Mouse (Mus musculus): ENCODE measurements around the gene Rhno1. TPM values are rescaled to one million over a fixed set of nuclear protein-coding genes. Genes with fewer than 3 reads are reported as not detected.
A peak's percentile ranks its signal among the peaks of the same experiment; 100 is the strongest.
"Not testable (repeated sequence)": the region's sequence is repeated elsewhere in the genome, so short reads cannot be mapped to it uniquely, and the experiment has no call there.

Rhno1 gene
- polyA plus RNA-seq, 1 experiment from 2014 or later = 101 TPM

GRCm38 (mm10) chr6:128390683-128391082 is 28.0 kb upstream of the Rhno1 start:
- Histone ChIP-seq H3K27ac (replicated peaks; ENCODE audit: low read depth, low read length) (no peak overlapping the region), H3K27me3 (ENCODE audit: control insufficient read depth, insufficient read depth, low read length) (no peaks in the 10 kb centered on the region), H3K4me3 (replicated peaks; ENCODE audit: low read depth, low read length) (no peak overlapping the region), H3K4me1 (ENCODE audit: control insufficient read depth, insufficient read depth, low read length) (no peaks in the 10 kb centered on the region), H3K9me3 (ENCODE audit: control insufficient read depth, low read length) (no peaks in the 10 kb centered on the region), H3K36me3 (ENCODE audit: control insufficient read depth, insufficient read depth, low read length) (no peaks in the 10 kb centered on the region), H3K9ac (replicated peaks; ENCODE audit: low read length) (no peak overlapping the region), H3K4me2 (ENCODE audit: low read length) (no peak overlapping the region)
- no peak for ATAC-seq (ENCODE audit: low FRiP score, low TSS enrichment)
- DNase-seq = no peak
- 63% methylated on average over 1 of the region's 1 CpGs for WGBS

- ATAC-seq (ENCODE audit: low FRiP score, low TSS enrichment) (no peak), DNase-seq (no peak)
- no peaks in the 10 kb centered on the region for H3K36me3 ChIP-seq (ENCODE audit: control insufficient read depth, insufficient read depth, low read length)
- no peaks in the 10 kb centered on the region for H3K27me3 ChIP-seq (ENCODE audit: control insufficient read depth, insufficient read depth, low read length)
- H3K27ac ChIP-seq (replicated peaks; ENCODE audit: low read depth, low read length) = no peak overlapping the region
- H3K4me3 ChIP-seq (replicated peaks; ENCODE audit: low read depth, low read length) = no peak overlapping the region
- no peaks in the 10 kb centered on the region for H3K4me1 ChIP-seq (ENCODE audit: control insufficient read depth, insufficient read depth, low read length)
- no peaks in the 10 kb centered on the region for H3K9me3 ChIP-seq (ENCODE audit: control insufficient read depth, low read length)
- whole genome bisulfite sequencing = 100% methylated on average over 1 of the region's 1 CpGs
- no peak overlapping the region for H3K4me2 ChIP-seq (ENCODE audit: low read length)
- no peak overlapping the region for H3K9ac ChIP-seq (replicated peaks; ENCODE audit: low read length)
Measured at GRCm38 (mm10) chr6:128389185-128389584, 26.5 kb upstream of the Rhno1 start.

- Histone ChIP-seq H3K27ac (replicated peaks; ENCODE audit: low read depth, low read length) (no peak overlapping the region), H3K9ac (replicated peaks; ENCODE audit: low read length) (no peak overlapping the region), H3K4me1 (ENCODE audit: control insufficient read depth, insufficient read depth, low read length) (no peaks in the 10 kb centered on the region), H3K4me3 (replicated peaks; ENCODE audit: low read depth, low read length) (no peak overlapping the region), H3K27me3 (ENCODE audit: control insufficient read depth, insufficient read depth, low read length) (no peaks in the 10 kb centered on the region), H3K9me3 (ENCODE audit: control insufficient read depth, low read length) (no peaks in the 10 kb centered on the region), H3K4me2 (ENCODE audit: low read length) (no peak overlapping the region), H3K36me3 (ENCODE audit: control insufficient read depth, insufficient read depth, low read length) (no peaks in the 10 kb centered on the region)
- ATAC-seq (ENCODE audit: low FRiP score, low TSS enrichment) (no peak), DNase-seq (no peak)
- WGBS = 85% methylated on average over 1 of the region's 1 CpGs
Measured at GRCm38 (mm10) chr6:128385026-128385425, 22.3 kb upstream of the Rhno1 start.

- Histone ChIP-seq H3K36me3 (ENCODE audit: control insufficient read depth, insufficient read depth, low read length) (no peaks in the 10 kb centered on the region), H3K9ac (replicated peaks; ENCODE audit: low read length) (no peak overlapping the region), H3K27me3 (ENCODE audit: control insufficient read depth, insufficient read depth, low read length) (no peaks in the 10 kb centered on the region), H3K4me1 (ENCODE audit: control insufficient read depth, insufficient read depth, low read length) (no peaks in the 10 kb centered on the region), H3K4me2 (ENCODE audit: low read length) (no peak overlapping the region), H3K27ac (replicated peaks; ENCODE audit: low read depth, low read length) (no peak overlapping the region), H3K4me3 (replicated peaks; ENCODE audit: low read depth, low read length) (no peak overlapping the region), H3K9me3 (ENCODE audit: control insufficient read depth, low read length) (no peaks in the 10 kb centered on the region)
- DNase-seq (no peak), ATAC-seq (ENCODE audit: low FRiP score, low TSS enrichment) (no peak)
- WGBS = 71% methylated on average over 7 of the region's 7 CpGs
Measured at GRCm38 (mm10) chr6:128383752-128384151, 21.0 kb upstream of the Rhno1 start.

- no peaks in the 10 kb centered on the region for H3K9me3 ChIP-seq (ENCODE audit: control insufficient read depth, low read length)
- no peak for DNase-seq
- H3K27me3 ChIP-seq (ENCODE audit: control insufficient read depth, insufficient read depth, low read length) = no peaks in the 10 kb centered on the region
- no peaks in the 10 kb centered on the region; the same call in 1 of the 2 replicates for H3K36me3 ChIP-seq (ENCODE audit: control insufficient read depth, insufficient read depth, low read length)
- H3K27ac ChIP-seq (replicated peaks; ENCODE audit: low read depth, low read length) = no peak overlapping the region
- H3K4me2 ChIP-seq (ENCODE audit: low read length) = no peak overlapping the region
- H3K9ac ChIP-seq (replicated peaks; ENCODE audit: low read length) = no peak overlapping the region
- 81% methylated on average over 3 of the region's 3 CpGs for WGBS
- no peaks in the 10 kb centered on the region for H3K4me1 ChIP-seq (ENCODE audit: control insufficient read depth, insufficient read depth, low read length)
- no peak overlapping the region for H3K4me3 ChIP-seq (replicated peaks; ENCODE audit: low read depth, low read length)
- ATAC-seq (ENCODE audit: low FRiP score, low TSS enrichment) = no peak
Measured at GRCm38 (mm10) chr6:128381254-128381653, 18.5 kb upstream of the Rhno1 start.

- 76% methylated on average over 1 of the region's 1 CpGs for WGBS
- H3K4me3 ChIP-seq (replicated peaks; ENCODE audit: low read depth, low read length); ATAC-seq (ENCODE audit: low FRiP score, low TSS enrichment); DNase-seq; H3K27me3 ChIP-seq (ENCODE audit: control insufficient read depth, insufficient read depth, low read length); H3K36me3 ChIP-seq (ENCODE audit: control insufficient read depth, insufficient read depth, low read length); H3K9ac ChIP-seq (replicated peaks; ENCODE audit: low read length); H3K4me2 ChIP-seq (ENCODE audit: low read length); H3K27ac ChIP-seq (replicated peaks; ENCODE audit: low read depth, low read length); H3K4me1 ChIP-seq (ENCODE audit: control insufficient read depth, insufficient read depth, low read length); H3K9me3 ChIP-seq (ENCODE audit: control insufficient read depth, low read length): not testable (repeated sequence)
Measured at GRCm38 (mm10) chr6:128380594-128381167, 18.0 kb upstream of the Rhno1 start.

GRCm38 (mm10) chr6:128379636-128380035 is 16.9 kb upstream of the Rhno1 start:
- DNase-seq (no peak), ATAC-seq (ENCODE audit: low FRiP score, low TSS enrichment) (no peak)
- Histone ChIP-seq H3K4me1 (ENCODE audit: control insufficient read depth, insufficient read depth, low read length) (peaks cover 7% of the 10 kb centered on the region), H3K4me3 (replicated peaks; ENCODE audit: low read depth, low read length) (no peak overlapping the region), H3K36me3 (ENCODE audit: control insufficient read depth, insufficient read depth, low read length) (no peaks in the 10 kb centered on the region; the same call in 1 of the 2 replicates), H3K4me2 (ENCODE audit: low read length) (no peak overlapping the region), H3K9ac (replicated peaks; ENCODE audit: low read length) (no peak overlapping the region), H3K27me3 (ENCODE audit: control insufficient read depth, insufficient read depth, low read length) (no peaks in the 10 kb centered on the region), H3K27ac (replicated peaks; ENCODE audit: low read depth, low read length) (no peak overlapping the region), H3K9me3 (ENCODE audit: control insufficient read depth, low read length) (no peaks in the 10 kb centered on the region)
- 91% methylated on average over 16 of the region's 16 CpGs for WGBS

- Histone ChIP-seq H3K27ac (replicated peaks; ENCODE audit: low read depth, low read length) (no peak overlapping the region), H3K9me3 (ENCODE audit: control insufficient read depth, low read length) (no peaks in the 10 kb centered on the region), H3K9ac (replicated peaks; ENCODE audit: low read length) (no peak overlapping the region), H3K4me1 (ENCODE audit: control insufficient read depth, insufficient read depth, low read length) (peaks cover 8% of the 10 kb centered on the region), H3K36me3 (ENCODE audit: control insufficient read depth, insufficient read depth, low read length) (peaks cover 5% of the 10 kb centered on the region), H3K4me2 (ENCODE audit: low read length) (no peak overlapping the region), H3K27me3 (ENCODE audit: control insufficient read depth, insufficient read depth, low read length) (no peaks in the 10 kb centered on the region), H3K4me3 (replicated peaks; ENCODE audit: low read depth, low read length) (no peak overlapping the region)
- DNase-seq = no peak
- WGBS = 90% methylated on average over 17 of the region's 17 CpGs
- ATAC-seq (ENCODE audit: low FRiP score, low TSS enrichment) = no peak
Measured at GRCm38 (mm10) chr6:128376371-128377085, 13.8 kb upstream of the Rhno1 start.

GRCm38 (mm10) chr6:128375192-128375591 is 12.5 kb upstream of the Rhno1 start, which contains the start of the genes Tex52 and Gm44596:
Gene Tex52 (plus strand): TSS chr6:128375456.
Gene Gm44596 (plus strand): TSS chr6:128375503.
- Histone ChIP-seq H3K4me2 (ENCODE audit: low read length) (no peak within 1 kb of the TSS), H3K9me3 (ENCODE audit: control insufficient read depth, low read length) (no peaks in the 10 kb centered on the region), H3K27me3 (ENCODE audit: control insufficient read depth, insufficient read depth, low read length) (no peaks in the 10 kb centered on the region), H3K4me3 (replicated peaks; ENCODE audit: low read depth, low read length) (no peak within 1 kb of the TSS), H3K4me1 (ENCODE audit: control insufficient read depth, insufficient read depth, low read length) (peaks cover 8% of the 10 kb centered on the region), H3K27ac (replicated peaks; ENCODE audit: low read depth, low read length) (peak within 1 kb of the TSS; percentile 60), H3K9ac (replicated peaks; ENCODE audit: low read length) (no peak within 1 kb of the TSS), H3K36me3 (ENCODE audit: control insufficient read depth, insufficient read depth, low read length) (peaks cover 10% of the 10 kb centered on the region)
- ATAC-seq (ENCODE audit: low FRiP score, low TSS enrichment) (peak; percentile 67; the same call in 1 of the 2 replicates), DNase-seq (peak; percentile 67)
- 5% methylated on average over 6 of the region's 6 CpGs for WGBS
